Mouse (Mus musculus) brain, embryonic 18.5 days (tissue): ENCODE measurements around the gene Rab20.
A peak's percentile ranks its signal among the peaks of the same experiment; 100 is the strongest.

Experiments used
- DNase-seq: peaks from one replicate; pipeline ENCODE4 v3.0.0-alpha.2; 2012; ENCODE audit warnings: low read depth, low spot score

Gene Rab20

DNA sequence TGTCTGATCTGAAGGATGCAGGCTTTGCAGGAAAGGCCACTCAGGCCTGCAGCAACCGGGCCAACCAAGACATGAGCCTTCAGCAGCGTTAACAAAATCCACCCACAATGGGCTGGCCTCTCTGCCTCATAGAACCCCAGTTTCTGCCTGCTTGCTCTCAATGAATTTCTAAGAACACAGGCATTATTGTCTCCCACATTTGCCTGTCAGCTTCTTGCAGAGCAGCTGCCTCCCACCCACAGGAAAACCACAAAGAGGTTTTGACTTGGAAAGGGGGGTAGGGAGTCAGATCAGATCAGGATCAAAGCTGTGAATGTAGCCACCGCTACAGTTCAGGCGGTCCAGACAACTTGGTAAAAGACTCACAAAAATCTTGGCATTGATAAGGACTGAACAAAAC lies 25.5 kb downstream of the Rab20 start:
- DNase-seq: no peak

DNA sequence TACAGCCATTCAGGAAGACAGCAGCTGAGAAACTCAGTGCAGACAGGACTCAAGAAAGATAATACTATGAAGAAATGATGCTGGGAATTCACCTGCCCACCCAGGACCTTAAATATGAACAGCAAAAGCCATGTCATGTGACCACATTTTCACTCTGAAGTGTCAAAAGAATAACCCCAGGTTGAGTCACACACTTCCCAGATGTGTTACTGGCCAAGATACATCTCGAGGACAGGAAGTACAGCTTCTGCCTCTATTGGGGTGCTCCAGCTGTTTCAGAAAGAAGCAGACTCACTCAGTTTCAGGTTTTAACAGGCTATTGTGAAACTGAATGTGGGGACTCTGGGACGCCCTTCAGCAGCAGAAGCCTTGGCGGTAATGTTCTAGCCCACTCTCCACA lies 26.0 kb downstream of the Rab20 start:
- DNase-seq: no peak

DNA sequence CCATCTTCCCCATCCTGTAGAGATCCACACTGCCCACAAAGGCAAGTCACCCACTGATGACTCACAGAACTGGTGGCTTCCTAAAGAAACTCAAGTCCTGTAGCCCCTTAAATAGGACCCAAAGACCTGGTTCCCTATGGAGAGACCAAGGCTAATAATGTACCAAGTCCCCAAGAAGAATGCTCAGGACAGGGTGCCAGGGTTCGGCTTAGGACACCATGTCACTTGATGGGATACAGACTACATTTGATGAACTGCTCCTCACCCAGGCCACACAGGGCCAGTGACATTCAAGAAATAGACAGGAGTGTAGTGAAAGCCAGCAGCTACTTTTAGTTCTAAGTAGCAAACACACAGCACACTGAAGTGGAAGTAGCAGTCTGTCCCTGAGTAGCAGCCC lies 26.4 kb downstream of the Rab20 start:
- no peak for DNase-seq

DNA sequence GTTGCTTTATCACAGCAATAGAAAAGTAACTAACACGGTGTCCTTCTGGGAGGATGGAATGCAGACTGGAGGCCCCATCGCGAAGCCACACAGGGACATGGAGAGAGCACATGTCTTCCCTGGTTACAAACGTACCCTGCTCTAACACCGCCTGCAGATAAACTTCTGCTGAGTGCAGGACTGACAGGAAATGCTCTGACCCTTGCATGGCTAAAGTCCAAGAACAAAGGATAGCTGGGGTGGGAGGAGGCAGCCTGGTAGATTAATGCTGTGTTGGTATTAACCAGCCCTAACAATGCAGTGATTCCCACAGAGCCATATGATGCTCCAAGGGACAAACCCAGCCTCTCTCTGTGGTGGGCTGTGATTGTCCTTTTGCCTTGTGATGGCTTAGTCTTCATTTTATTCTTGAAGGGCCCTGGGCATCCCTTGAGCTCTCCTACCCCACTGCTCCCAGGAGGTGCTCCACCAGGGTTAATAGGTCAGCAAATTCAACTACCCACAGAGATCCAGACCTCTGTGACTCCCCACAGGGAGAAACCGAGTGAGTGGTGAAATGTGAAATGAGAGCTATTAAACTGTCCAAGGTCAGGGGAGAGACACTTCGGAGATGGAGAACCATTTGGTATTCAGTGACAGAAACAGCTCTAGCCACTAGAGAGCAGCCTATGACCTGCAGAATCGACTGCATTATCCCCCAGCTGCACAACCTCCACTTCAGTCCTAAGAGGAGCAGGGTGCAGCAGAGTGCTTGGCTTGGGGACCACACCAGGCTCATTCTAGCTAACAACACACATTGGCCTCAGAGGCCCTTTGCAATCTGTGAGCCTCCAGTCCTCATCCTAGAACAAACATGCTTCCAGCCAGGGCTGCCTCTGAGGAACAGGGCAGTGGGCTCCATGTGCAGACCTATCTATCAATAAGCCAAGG lies 28.1 kb downstream of the Rab20 start:
- no peak for DNase-seq

DNA sequence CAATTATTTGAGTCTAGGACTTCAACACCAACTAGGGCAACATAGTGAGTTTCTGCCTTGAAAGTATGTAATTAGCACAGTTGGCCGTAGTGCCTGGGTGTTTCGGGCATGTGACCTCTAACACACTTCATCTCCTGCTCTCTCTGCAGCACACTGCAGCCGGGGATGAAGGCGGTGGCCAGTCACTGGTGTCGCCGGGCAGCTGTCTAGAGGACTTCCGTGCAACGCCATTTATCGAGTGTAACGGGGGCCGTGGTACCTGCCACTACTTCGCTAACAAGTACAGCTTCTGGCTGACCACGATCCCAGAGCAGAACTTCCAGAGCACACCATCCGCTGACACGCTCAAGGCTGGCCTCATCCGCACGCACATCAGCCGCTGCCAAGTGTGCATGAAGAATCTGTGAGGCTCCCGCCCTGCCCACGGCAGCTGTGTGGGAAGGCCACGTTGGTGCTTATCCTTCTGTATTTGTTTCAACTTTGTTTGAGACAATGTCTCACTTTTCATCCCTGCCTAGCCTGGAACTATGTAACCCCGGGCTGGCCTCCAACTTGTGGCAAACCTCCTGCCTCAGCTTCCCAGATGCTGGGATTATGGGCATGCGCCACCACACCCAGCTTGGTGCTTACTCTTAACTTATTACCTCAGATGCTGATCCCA lies 30.5 kb downstream of the Rab20 start:
- no peak for DNase-seq

DNA sequence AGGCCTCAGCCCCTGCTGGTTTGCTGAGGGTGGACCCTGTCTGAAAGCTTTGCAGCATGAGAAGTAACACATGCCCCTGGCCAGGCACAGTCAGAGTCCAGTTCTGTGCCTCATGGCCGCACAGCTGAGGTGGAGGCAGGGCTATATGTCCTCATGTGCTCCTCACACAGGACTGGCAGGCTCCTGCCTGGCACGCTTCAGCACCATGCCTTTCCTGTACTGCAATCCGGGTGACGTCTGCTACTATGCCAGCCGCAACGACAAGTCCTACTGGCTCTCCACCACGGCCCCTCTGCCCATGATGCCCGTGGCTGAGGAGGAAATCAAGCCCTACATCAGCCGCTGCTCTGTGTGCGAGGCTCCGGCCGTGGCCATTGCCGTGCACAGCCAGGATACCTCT lies 32.7 kb downstream of the Rab20 start:
- DNase-seq: no peak

DNA sequence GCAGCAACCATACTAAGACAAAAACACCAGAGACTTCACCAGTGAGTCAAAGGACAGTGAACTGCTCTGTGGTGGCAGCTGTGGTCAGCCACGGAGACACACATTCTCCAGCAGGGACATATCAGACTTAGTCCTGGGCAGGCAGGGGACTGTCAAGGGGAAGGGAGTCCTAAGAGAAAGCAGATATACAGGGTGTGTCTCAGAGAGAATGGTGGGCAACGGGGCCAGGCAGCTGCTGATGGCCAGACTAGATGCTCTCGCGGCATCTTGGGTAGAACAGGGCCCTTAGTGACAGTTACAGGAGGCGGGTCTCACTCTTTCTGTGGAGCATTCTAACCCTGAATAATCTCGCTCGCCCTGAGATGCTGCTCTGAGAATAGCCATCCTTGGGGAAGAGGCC lies 34.3 kb downstream of the Rab20 start:
- no peak for DNase-seq

DNA sequence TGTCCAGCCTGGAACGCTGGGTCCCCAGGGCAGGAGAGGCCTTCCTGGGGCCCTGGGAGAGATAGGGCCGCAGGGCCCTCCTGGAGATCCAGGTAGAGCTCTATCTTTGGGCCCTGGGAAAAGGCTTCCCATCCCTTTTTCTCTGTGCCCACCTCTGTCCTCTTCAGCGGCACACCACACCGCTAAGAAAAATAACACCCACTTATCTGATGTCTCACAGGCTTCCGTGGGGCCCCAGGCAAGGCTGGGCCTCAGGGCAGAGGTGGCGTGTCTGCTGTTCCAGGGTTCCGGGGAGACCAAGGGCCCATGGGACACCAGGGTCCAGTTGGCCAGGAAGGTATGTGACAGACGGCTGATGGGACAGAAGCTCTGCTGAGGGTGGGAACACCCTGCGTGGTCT lies 34.9 kb downstream of the Rab20 start:
- DNase-seq: no peak

DNA sequence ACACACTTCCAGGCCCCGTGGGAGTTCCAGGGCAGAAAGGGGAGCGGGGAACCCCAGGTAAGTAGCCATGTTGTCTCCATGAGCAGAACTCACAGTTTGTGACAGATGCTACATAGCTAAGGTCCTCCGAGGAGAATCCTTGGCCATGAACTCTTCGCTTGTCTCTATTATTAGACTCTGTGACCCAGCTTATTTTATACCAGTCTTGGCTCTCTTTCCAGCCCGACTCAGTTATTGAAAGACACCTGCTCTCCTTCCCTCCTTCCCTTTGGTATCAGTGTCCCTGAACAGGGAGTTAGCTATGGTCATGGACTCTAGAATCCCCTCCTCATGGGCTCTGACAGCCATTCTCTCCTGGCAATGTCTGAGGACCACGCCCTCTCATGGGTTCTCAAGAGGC lies 37.2 kb downstream of the Rab20 start:
- no peak for DNase-seq

DNA sequence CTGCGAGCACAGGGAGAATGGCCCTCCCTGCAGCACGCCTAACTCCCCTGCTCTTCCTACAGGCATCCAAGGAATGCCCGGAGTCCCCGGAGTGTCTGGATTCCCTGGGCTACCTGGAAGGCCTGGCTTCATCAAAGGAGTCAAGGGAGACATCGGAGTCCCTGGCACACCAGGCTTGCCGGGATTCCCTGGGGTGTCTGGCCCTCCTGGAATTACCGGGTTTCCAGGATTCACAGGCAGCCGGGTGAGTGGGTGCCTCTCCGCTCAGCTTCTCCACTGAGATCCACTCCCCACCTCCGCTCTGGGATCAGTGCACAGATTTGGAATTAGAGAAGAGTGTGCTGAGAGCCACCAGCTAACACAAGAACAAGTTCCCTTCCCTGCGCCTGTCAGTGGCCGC lies 40.6 kb downstream of the Rab20 start:
- DNase-seq: no peak

DNA sequence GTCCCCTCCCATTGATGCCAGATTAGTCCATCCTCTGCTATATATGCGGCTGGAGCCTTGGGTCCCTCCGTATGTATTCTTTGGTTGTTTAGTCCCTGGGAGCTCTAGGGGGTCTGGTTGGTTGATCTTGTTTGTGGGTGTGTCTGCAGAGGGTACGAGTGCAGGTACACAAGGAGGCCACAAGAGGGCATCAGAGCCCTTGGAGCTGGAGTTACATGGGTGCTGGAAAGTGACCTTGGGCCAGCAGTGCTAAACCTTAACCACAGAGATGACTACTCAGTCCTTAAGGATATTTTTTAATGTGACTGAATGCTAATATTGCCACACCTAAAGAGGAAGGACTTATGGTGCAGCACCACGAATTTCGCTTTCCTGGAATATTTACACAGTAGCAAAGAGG lies 47.8 kb downstream of the Rab20 start:
- no peak for DNase-seq

DNA sequence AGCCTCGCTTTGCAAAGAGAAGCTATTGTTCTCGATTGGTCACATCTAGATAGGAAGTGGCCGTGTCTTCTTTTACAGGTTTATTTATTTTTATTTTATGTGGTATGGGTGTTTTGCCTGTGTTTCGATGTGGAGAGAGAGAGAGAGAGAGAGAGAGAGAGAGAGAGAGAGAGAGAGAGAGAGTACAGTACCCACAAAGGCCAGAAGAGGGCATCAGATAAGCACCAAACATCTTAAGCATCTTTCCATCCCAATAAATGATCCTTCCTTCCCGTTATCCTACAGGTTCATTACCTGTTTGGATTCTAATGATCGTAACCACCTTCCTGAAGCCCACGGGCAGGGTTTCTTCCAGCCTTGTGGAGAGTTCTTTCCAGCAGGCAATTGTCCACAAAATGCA lies 55.4 kb downstream of the Rab20 start:
- DNase-seq: no peak

DNA sequence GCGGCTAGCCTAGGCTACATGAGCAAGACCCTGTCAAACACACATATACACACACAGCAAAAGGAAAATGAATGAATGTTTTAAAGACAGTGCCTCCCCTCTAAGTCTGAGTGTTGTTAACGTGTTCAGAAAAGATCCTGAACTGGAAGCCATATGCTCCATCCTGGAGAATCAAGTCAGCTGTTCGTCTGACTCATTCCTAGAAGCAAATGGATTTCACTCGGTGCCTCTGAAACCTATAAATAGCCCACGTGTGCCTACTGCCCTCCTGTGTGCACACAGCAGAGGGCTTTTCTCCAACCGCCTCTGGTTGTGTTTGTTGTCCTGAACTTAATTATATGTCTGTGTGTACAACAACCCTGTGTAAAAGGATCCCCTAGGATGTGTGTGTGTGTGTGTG lies 56.5 kb downstream of the Rab20 start:
- no peak for DNase-seq

DNA sequence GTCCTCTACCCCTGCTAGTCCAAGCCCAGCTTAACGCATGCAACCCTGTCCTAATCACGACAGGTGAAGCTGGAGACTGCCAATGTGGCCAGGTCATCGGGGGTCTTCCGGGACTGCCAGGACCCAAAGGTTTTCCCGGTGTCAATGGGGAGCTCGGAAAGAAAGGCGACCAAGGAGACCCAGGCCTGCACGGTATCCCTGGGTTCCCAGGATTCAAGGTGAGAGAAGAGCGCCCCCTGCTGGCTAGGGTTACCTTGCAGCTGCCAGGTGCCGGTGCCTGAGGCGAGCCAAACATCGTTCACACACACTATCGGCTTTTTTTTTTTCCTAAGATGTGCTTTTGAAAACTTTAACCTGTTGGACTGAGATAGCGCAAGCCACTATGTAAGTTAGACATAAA lies 57.4 kb downstream of the Rab20 start:
- DNase-seq: no peak

DNA sequence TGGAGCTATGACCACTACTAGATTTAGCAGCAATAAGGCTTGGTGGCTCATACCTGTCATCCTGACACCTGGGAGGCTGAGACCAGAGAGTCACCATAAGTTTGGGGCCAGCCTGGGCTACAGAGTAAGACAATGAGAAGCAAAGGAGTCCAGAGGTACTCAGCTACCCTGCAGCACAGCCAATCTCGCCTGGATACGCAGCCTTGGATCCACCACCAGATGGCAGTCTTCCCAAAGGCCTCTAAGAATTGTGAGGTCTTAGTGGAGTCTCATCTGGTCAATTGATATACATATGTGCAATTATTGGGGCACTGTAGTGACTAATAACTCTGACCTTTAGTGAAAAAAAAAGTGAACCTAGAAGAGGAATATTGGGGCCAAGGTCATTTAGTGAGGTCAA lies 58.9 kb downstream of the Rab20 start:
- no peak for DNase-seq

DNA sequence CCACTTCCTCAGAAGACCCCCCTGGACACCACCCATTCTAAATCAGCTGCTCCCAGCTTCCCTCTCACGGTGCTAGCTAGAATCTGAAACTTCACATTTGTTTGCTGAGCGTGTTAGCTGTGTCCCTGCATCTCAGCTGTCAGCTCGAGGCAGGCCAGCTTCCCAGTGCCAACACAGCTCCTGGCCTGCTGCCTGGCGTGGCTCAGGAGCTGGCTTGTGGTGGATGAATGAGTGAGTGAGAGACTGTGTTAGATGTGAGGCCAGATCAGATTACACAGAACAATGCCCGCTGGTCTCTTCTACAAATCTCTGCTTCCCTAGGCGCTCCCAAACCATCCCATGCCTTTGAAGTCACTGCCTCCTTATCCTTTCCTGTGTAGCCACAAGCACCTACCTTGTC lies 59.3 kb downstream of the Rab20 start:
- peak; percentile 70 for DNase-seq

DNA sequence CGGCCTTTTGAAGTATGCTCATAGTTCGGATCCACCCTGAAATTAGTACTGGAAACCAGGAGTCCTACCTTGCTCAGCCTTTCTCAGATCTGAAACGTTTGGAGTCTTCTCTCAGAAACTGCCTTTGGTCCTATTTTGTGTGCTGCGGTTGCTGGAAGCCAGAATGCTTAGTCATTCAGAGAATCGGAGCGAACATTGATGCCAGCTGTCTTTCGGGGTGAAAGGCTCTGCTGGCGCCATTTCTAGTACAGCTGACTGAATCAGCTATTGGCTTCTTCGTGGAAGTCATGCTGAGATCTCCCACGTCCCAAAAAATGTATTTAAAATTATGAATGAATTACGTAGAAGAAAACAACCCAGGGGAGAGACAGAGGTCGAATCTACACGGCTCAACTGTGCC lies 60.7 kb downstream of the Rab20 start:
- DNase-seq: no peak

DNA sequence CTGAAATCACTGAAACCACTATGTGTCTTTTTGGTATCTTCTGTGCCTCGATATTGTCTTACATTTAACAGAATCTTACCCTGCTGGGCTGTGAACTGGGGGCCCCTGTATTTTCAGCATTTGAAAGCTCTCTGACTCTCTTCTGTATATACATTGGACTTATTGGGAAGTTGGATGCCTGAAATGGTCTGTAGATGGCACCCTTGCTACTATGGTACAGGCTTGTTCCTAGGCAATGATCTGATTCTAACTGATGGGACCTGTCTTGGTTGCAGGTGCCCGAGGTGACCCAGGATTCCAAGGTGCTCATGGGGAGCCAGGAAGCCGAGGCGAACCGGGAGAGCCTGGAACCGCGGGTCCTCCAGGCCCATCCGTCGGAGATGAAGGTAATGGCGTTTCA lies 63.4 kb downstream of the Rab20 start:
- DNase-seq: no peak

DNA sequence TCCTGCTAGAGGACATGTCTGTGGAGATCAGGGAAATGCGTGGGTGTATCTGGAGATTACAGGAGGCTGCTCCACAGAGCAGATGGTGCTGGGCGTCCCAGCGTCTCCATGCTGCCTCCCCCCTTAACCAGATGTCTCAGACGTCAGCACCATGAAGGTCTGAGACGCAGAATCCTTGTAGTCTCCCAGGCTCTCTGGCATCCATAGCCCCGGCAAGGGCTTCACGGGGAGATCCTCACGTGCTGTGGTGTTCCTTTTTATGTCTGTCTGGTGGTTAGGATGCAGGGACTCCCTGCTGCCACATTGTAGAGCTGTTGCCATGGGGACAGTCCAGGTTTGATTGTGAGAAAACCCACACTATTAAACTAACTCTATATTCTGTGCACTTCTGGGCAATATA lies 64.2 kb downstream of the Rab20 start:
- no peak for DNase-seq

DNA sequence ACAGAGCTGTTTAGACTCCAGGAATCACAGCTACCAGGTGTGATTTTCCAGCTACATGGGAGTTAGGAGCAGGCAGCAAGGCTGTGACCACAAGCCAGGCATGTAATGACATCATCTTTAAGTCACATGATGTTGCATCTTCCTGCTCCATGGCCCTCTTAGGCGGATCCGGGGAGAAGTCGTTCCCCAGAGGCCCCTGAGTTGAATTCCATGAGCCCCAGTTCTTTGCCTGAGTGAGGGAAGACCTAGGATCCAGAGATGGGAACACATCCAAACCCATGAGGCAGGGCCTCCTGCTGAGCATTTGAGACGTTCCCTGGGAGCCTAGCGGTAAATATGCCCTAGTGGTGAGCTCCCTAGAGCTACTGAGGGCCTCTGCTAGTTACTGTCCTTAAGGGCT lies 66.1 kb downstream of the Rab20 start:
- DNase-seq: no peak

DNA sequence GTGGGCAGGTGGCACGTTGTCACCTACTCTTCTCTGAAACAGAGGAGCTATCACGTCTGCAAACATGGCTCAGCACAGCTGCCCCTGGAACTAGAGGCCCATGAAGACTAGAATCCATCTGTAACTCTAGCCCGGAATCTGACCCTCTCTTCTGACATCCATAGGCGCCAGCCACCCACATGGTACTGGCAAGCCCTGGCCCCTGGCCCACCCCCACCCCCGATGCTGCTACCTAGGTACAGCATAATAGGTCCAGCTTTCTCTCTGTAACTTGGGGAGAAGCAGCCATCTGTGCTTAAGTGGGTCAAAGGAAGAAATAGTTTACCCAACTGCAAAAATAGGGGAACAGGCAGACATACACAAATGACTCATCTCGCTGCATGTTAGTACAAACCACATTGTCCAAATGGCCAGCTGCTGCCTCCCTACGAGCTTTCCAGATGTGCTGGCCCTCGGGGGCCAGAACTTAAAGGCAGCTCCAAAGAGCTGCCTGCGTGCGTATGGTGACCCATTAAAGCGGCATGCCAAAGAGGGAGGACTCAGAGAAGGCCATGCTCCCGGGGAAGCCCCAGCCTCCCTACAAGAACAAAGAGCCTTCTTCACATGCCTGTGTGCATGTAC lies 66.9 kb downstream of the Rab20 start:
- DNase-seq: no peak

DNA sequence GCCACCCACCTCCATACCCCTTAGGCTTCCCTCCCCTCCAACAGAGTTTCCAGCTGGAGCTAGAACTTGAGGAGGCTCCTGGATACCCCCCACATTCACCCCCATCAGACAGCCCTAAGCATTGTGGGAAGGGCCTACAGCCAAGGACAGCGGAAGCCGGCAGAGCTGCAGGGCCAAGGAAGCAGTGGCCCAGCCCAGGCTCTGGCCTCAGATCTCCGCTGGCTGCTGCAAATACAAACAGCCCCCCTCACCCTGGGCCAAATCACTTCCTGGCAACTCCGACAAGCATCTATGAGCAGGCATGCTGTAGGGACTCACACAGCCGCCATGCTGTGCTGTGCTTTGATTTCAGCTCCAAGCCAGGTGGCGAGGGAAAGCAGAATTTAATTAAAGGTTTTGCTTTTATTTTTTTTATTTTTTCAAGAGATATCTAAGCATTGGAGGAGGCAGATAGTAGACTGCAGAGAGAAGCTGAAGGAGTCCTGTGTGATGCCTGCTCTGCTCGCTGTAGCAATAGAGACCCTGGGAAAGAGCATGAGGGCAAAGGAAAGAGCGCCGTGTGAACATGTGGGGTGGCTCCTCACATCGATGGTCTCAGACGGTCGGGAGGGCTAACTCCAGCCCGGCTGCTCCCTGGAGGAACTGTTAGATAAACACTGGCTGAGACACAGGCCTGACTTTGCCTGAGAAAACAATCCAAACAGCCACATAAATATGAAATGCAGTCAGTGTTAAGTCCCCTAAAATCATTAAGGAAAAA lies 72.6 kb downstream of the Rab20 start:
- peak; percentile 54 for DNase-seq
